Mouse (Mus musculus): ENCODE data around the gene Prrx2. TPM values are rescaled to one million over a fixed set of nuclear protein-coding genes. Genes with fewer than 3 reads are reported as not detected.

The Prrx2 gene
- polyA plus RNA-seq, 1 experiment from 2014 or later: 10.8 TPM

- Histone ChIP-seq H3K4me1 (ENCODE audit: control insufficient read depth, insufficient read depth, low read length) (peaks cover 12% of the 10 kb centered on the region), H3K9me3 (replicated peaks; ENCODE audit: control insufficient read depth, low read length) (no peaks in the 10 kb centered on the region), H3K36me3 (ENCODE audit: control insufficient read depth, insufficient read depth) (peaks cover 14% of the 10 kb centered on the region), H3K4me3 (ENCODE audit: low read length) (no peak overlapping the region), H3K4me2 (ENCODE audit: low read depth, low read length) (no peak overlapping the region), H3K9ac (ENCODE audit: low read length) (no peak overlapping the region), H3K27me3 (ENCODE audit: control insufficient read depth, insufficient read depth, low read length) (no peaks in the 10 kb centered on the region), H3K27ac (ENCODE audit: low read length) (no peak overlapping the region)
- ATAC-seq (replicated peaks; ENCODE audit: extremely low read depth, insufficient read depth, low FRiP score): no peak
- 34% methylated on average over 5 of the region's 5 CpGs for WGBS
Observed at GRCm38 (mm10) chr2:30829315-30829714, 5.5 kb upstream of the Prrx2 start.

GRCm38 (mm10) chr2:30830283-30830795 is 4.4 kb upstream of the Prrx2 start, which contains the start of gene Asb6:
TSS of gene Asb6 (minus strand) at chr2:30830333.
- 48% methylated on average over 4 of the region's 4 CpGs for WGBS

GRCm38 (mm10) chr2:30833644-30834043 is 1.1 kb upstream of the Prrx2 start:
- Histone ChIP-seq H3K9ac (ENCODE audit: low read length) (no peak overlapping the region), H3K36me3 (ENCODE audit: control insufficient read depth, insufficient read depth) (no peaks in the 10 kb centered on the region), H3K27me3 (ENCODE audit: control insufficient read depth, insufficient read depth, low read length) (no peaks in the 10 kb centered on the region), H3K9me3 (replicated peaks; ENCODE audit: control insufficient read depth, low read length) (no peaks in the 10 kb centered on the region), H3K27ac (ENCODE audit: low read length) (peak overlapping the region; percentile 33), H3K4me2 (ENCODE audit: low read depth, low read length) (no peak overlapping the region), H3K4me1 (ENCODE audit: control insufficient read depth, insufficient read depth, low read length) (peaks cover 10% of the 10 kb centered on the region; the same call in 1 of the 2 replicates), H3K4me3 (ENCODE audit: low read length) (no peak overlapping the region)
- ATAC-seq (replicated peaks; ENCODE audit: extremely low read depth, insufficient read depth, low FRiP score): no peak
- 73% methylated on average over 5 of the region's 5 CpGs for WGBS

More at GRCm38 (mm10) chr2:30830283-30830795, 4.4 kb upstream of the Prrx2 start, which contains the start of gene Asb6:
- no peak for ATAC-seq (replicated peaks; ENCODE audit: extremely low read depth, insufficient read depth, low FRiP score)
- Histone ChIP-seq H3K9ac (ENCODE audit: low read length) (no peak within 1 kb of the TSS), H3K27me3 (ENCODE audit: control insufficient read depth, insufficient read depth, low read length) (no peaks in the 10 kb centered on the region), H3K9me3 (replicated peaks; ENCODE audit: control insufficient read depth, low read length) (no peaks in the 10 kb centered on the region), H3K36me3 (ENCODE audit: control insufficient read depth, insufficient read depth) (peaks cover 4% of the 10 kb centered on the region; the same call in 1 of the 2 replicates), H3K4me2 (ENCODE audit: low read depth, low read length) (no peak within 1 kb of the TSS), H3K27ac (ENCODE audit: low read length) (no peak within 1 kb of the TSS), H3K4me1 (ENCODE audit: control insufficient read depth, insufficient read depth, low read length) (peaks cover 13% of the 10 kb centered on the region), H3K4me3 (ENCODE audit: low read length) (no peak within 1 kb of the TSS)

- Histone ChIP-seq H3K9me3 (replicated peaks; ENCODE audit: control insufficient read depth, low read length) (no peaks in the 10 kb centered on the region), H3K27me3 (ENCODE audit: control insufficient read depth, insufficient read depth, low read length) (no peaks in the 10 kb centered on the region), H3K36me3 (ENCODE audit: control insufficient read depth, insufficient read depth) (no peaks in the 10 kb centered on the region), H3K9ac (ENCODE audit: low read length) (0 out of 2 replicates have a peak overlapping the region, but pooled peaks have one; percentile 17), H3K4me2 (ENCODE audit: low read depth, low read length) (peak overlapping the region; percentile 26; the same call in 1 of the 2 replicates), H3K4me1 (ENCODE audit: control insufficient read depth, insufficient read depth, low read length) (peaks cover 10% of the 10 kb centered on the region; the same call in 1 of the 2 replicates), H3K27ac (ENCODE audit: low read length) (no peak overlapping the region), H3K4me3 (ENCODE audit: low read length) (no peak overlapping the region)
- 27% methylated on average over 21 of the region's 21 CpGs for WGBS
- no peak for ATAC-seq (replicated peaks; ENCODE audit: extremely low read depth, insufficient read depth, low FRiP score)
Observed at GRCm38 (mm10) chr2:30836238-30836990, 1.6 kb downstream of the Prrx2 start.

- WGBS: 17% methylated on average over 10 of the region's 10 CpGs
- peaks cover 2% of the 10 kb centered on the region; the same call in 1 of the 2 replicates for H3K27me3 ChIP-seq (ENCODE audit: control insufficient read depth, insufficient read depth, low read length)
- no peak overlapping the region; the same call in 1 of the 2 replicates for H3K9ac ChIP-seq (ENCODE audit: low read length)
- no peaks in the 10 kb centered on the region for H3K9me3 ChIP-seq (replicated peaks; ENCODE audit: control insufficient read depth, low read length)
- no peak overlapping the region for H3K4me3 ChIP-seq (ENCODE audit: low read length)
- H3K4me1 ChIP-seq (ENCODE audit: control insufficient read depth, insufficient read depth, low read length): peaks cover 25% of the 10 kb centered on the region
- no peaks in the 10 kb centered on the region for H3K36me3 ChIP-seq (ENCODE audit: control insufficient read depth, insufficient read depth)
- no peak for ATAC-seq (replicated peaks; ENCODE audit: extremely low read depth, insufficient read depth, low FRiP score)
- H3K27ac ChIP-seq (ENCODE audit: low read length): no peak overlapping the region
- H3K4me2 ChIP-seq (ENCODE audit: low read depth, low read length): peak overlapping the region; percentile 21; the same call in 1 of the 2 replicates
Observed at GRCm38 (mm10) chr2:30842615-30843014, 7.8 kb downstream of the Prrx2 start.

- H3K4me2 ChIP-seq (ENCODE audit: low read depth, low read length): peak overlapping the region; percentile 76
- H3K27me3 ChIP-seq (ENCODE audit: control insufficient read depth, insufficient read depth, low read length): peaks cover 2% of the 10 kb centered on the region; the same call in 1 of the 2 replicates
- H3K4me1 ChIP-seq (ENCODE audit: control insufficient read depth, insufficient read depth, low read length): peaks cover 25% of the 10 kb centered on the region
- no peaks in the 10 kb centered on the region for H3K36me3 ChIP-seq (ENCODE audit: control insufficient read depth, insufficient read depth)
- H3K27ac ChIP-seq (ENCODE audit: low read length): peak overlapping the region; percentile 25; the same call in 1 of the 2 replicates
- ATAC-seq (replicated peaks; ENCODE audit: extremely low read depth, insufficient read depth, low FRiP score): peak; percentile 20
- no peaks in the 10 kb centered on the region for H3K9me3 ChIP-seq (replicated peaks; ENCODE audit: control insufficient read depth, low read length)
- peak overlapping the region; percentile 59 for H3K4me3 ChIP-seq (ENCODE audit: low read length)
- under 1% methylated on average over 77 of the region's 80 CpGs for WGBS
- peak overlapping the region; percentile 75 for H3K9ac ChIP-seq (ENCODE audit: low read length)
Observed at GRCm38 (mm10) chr2:30845152-30846070, 10.6 kb downstream of the Prrx2 start.

- H3K36me3 ChIP-seq (ENCODE audit: control insufficient read depth, insufficient read depth): no peaks in the 10 kb centered on the region
- peak overlapping the region; percentile 59 for H3K4me3 ChIP-seq (ENCODE audit: low read length)
- no peak; the same call in 1 of the 2 replicates for ATAC-seq (replicated peaks; ENCODE audit: extremely low read depth, insufficient read depth, low FRiP score)
- WGBS: 40% methylated on average over 8 of the region's 8 CpGs
- H3K27me3 ChIP-seq (ENCODE audit: control insufficient read depth, insufficient read depth, low read length): peaks cover 2% of the 10 kb centered on the region; the same call in 1 of the 2 replicates
- H3K9ac ChIP-seq (ENCODE audit: low read length): peak overlapping the region; percentile 75
- H3K9me3 ChIP-seq (replicated peaks; ENCODE audit: control insufficient read depth, low read length): no peaks in the 10 kb centered on the region
- peak overlapping the region; percentile 17; the same call in 1 of the 2 replicates for H3K27ac ChIP-seq (ENCODE audit: low read length)
- peaks cover 25% of the 10 kb centered on the region for H3K4me1 ChIP-seq (ENCODE audit: control insufficient read depth, insufficient read depth, low read length)
- peak overlapping the region; percentile 76 for H3K4me2 ChIP-seq (ENCODE audit: low read depth, low read length)
Observed at GRCm38 (mm10) chr2:30846236-30846635, 11.5 kb downstream of the Prrx2 start.

GRCm38 (mm10) chr2:30846723-30847122 is 12.0 kb downstream of the Prrx2 start:
- Histone ChIP-seq H3K27ac (ENCODE audit: low read length) (peak overlapping the region; percentile 17), H3K4me2 (ENCODE audit: low read depth, low read length) (peak overlapping the region; percentile 76), H3K9ac (ENCODE audit: low read length) (no peak overlapping the region), H3K27me3 (ENCODE audit: control insufficient read depth, insufficient read depth, low read length) (peaks cover 2% of the 10 kb centered on the region; the same call in 1 of the 2 replicates), H3K4me1 (ENCODE audit: control insufficient read depth, insufficient read depth, low read length) (peaks cover 25% of the 10 kb centered on the region), H3K36me3 (ENCODE audit: control insufficient read depth, insufficient read depth) (no peaks in the 10 kb centered on the region), H3K4me3 (ENCODE audit: low read length) (peak overlapping the region; percentile 59; the same call in 1 of the 2 replicates), H3K9me3 (replicated peaks; ENCODE audit: control insufficient read depth, low read length) (no peaks in the 10 kb centered on the region)
- ATAC-seq (replicated peaks; ENCODE audit: extremely low read depth, insufficient read depth, low FRiP score): peak; percentile 30; the same call in 1 of the 2 replicates
- 7% methylated on average over 6 of the region's 6 CpGs for WGBS
